Mouse (Mus musculus) lung, adult 2 months (tissue): ENCODE data around the gene Pdia4.

ENCODE experiments used
- CTCF ChIP-seq: fragments of 200-500 bp; IDR thresholded peaks from 2 replicates; pipeline ENCODE4 v1.5.1; 2011; ENCODE audit warnings: mild to moderate bottlenecking, low read length, control low read depth; ENCODE audit not compliant: insufficient read depth
- POLR2A ChIP-seq: fragments of 200-500 bp; IDR thresholded peaks from 2 replicates; pipeline ENCODE4 v1.6.1; 2011; ENCODE audit warnings: low read depth, mild to moderate bottlenecking, control low read depth, low read length, borderline replicate concordance; ENCODE audit errors: extremely low read depth

DNA sequence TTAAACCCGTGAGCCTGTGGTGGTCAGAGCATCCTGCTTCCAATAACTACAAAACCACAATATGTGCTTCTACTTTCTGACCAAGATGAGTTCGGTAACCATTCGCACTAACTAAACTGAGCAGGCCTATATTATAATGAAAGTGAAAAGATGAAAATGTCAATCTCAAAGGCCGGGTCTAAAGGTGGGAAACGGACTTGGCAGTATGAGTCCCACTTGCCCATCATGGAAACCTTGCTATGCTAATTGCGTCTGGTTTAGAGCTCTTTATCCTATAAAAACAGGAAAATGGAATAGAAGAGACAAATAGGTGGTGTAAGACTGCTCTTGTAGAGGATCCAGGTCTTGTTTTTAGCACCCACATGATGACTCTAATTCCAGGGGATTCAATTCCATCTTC, 8.5 kb upstream of the Pdia4 start:
- TF ChIP-seq POLR2A = no peak
- no peak for TF ChIP-seq CTCF
